Mouse (Mus musculus) hindbrain, embryonic 16.5 days (tissue): ENCODE results near the gene Cfap43. TPM values are rescaled to one million over a fixed set of nuclear protein-coding genes. Genes with fewer than 3 reads are reported as not detected.

ENCODE experiments used
- ATAC-seq: fragments of 200-750 bp; cut with Nextera tagmentation; 2 replicates; pipeline ENCODE4 v1.8.0; 2017; ENCODE audit warnings: moderate TSS enrichment, moderate library complexity
- H3K27ac ChIP-seq: fragments of 300-500 bp; sonication (generic); 2 replicates; pipeline ENCODE4 v1.5.1; 2014; ENCODE audit warnings: low read depth, mild to moderate bottlenecking, control low read depth, low read length, moderate library complexity
- H3K27me3 ChIP-seq: fragments of 300-500 bp; sonication (generic); replicated peaks from 2 replicates; pipeline ENCODE4 v1.6.1; 2014; ENCODE audit warnings: low read length; ENCODE audit not compliant: control insufficient read depth, insufficient read depth
- H3K36me3 ChIP-seq: fragments of 300-500 bp; sonication (generic); 2 replicates; pipeline ENCODE4 v1.6.1; 2014; ENCODE audit warnings: mild to moderate bottlenecking, low read length, moderate library complexity, mixed read lengths; ENCODE audit not compliant: control insufficient read depth, insufficient read depth
- H3K4me1 ChIP-seq: fragments of 300-500 bp; sonication (generic); 2 replicates; pipeline ENCODE4 v1.6.1; 2014; ENCODE audit warnings: low read depth, low read length; ENCODE audit not compliant: control insufficient read depth, insufficient read depth
- H3K4me2 ChIP-seq: fragments of 300-500 bp; sonication (generic); 2 replicates; pipeline ENCODE4 v1.6.1; 2014; ENCODE audit warnings: mild to moderate bottlenecking, low read length, control low read depth, moderate library complexity
- H3K4me3 ChIP-seq: fragments of 300-500 bp; sonication (generic); 2 replicates; pipeline ENCODE4 v1.5.1; 2014; ENCODE audit warnings: mild to moderate bottlenecking, low read length, control low read depth, moderate library complexity
- H3K9ac ChIP-seq: fragments of 300-500 bp; sonication (generic); 2 replicates; pipeline ENCODE4 v1.6.1; 2014; ENCODE audit warnings: low read depth, mild to moderate bottlenecking, control low read depth, low read length, moderate library complexity
- H3K9me3 ChIP-seq: fragments of 300-500 bp; sonication (generic); 2 replicates; pipeline ENCODE4 v1.6.1; 2014; ENCODE audit warnings: mild to moderate bottlenecking, low read length, moderate library complexity; ENCODE audit not compliant: control insufficient read depth
- whole genome bisulfite sequencing: fragments of 180-500 bp; shearing (Covaris S2); extraction: QIAGEN DNeasy Blood & Tissue Kit; methylation state at CpG from one replicate; pipeline ENCODE4 v1.1.7; 2014; 5-methylcytosine and 5-hydroxymethylcytosine counted together
- polyA plus RNA-seq: library from polyadenylated mRNA; unstranded; fragments of >200 nt; fragmentation: Nextera tagmentation; extraction: Ambion mirVana; gene quantifications from 2 replicates; pipeline ENCODE4 v1.2.1, GENCODE M21; 2015

Cfap43 gene
- polyA plus RNA-seq, 1 experiment from 2014 or later, result 3.0 TPM

DNA sequence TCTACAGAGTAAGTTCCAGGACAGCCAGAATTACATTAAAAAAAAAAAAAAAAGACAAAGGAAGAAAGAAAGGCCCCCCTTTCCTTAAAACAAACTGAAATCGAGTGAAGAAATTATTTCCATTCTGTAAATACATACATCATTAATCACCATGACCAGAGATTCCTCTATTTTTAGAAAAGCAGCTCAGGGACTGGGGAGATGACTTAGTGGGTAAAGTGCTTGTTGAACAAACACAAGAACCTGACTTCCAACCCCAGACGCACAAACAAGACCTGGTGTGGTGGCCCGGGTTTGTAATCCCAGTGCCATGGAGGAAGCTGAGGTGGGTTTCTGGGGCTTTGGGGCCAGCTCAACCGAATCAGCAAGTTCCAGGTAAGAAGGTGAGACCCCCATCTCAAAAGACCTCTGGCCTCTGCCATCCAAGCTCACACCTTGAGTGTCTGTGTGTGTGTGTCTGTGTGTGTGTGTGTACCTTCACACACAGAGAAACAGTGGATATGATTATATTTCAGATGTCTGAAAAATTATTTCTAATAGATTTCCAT, 51.4 kb downstream of the Cfap43 start:
- Histone ChIP-seq H3K4me3 (no peak overlapping the region), H3K27ac (no peak overlapping the region), H3K27me3 (no peaks in the 10 kb centered on the region), H3K9me3 (no peaks in the 10 kb centered on the region), H3K36me3 (no peaks in the 10 kb centered on the region), H3K4me1 (peaks cover 7% of the 10 kb centered on the region), H3K4me2 (no peak overlapping the region), H3K9ac (no peak overlapping the region)
- WGBS, result 70% methylated on average over 4 of the region's 4 CpGs
- ATAC-seq, result no peak

DNA sequence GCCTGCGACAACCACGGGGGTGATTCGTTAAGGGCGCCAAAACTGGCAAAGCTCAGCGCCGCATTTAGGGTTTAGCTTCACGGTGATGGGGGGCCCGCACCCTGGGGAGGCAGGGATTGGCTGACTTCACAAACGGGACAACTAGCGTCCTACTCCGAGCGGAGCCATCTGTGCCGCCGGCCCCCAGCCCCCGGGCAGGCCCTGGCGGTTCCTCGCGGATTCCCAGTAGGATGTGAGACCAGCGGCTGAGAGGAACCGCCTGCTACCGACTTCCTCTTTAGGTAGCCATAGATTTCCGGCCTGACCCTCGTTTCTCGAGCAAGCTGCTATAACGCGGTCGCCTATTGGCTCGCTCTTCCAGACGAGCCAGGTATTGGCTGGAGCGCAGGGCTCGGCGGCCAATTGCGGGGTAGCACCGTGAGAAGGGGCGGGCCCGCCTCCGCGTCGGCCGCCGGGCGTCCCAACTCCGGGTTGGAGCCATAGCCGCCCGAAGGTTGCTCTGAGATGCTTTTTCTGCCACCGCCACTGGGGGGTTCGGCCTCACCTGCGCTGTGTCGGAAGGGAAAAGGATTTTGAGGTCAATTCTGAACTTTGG, 53.6 kb downstream of the Cfap43 start, which contains the start of gene Gsto2:
TSS of gene Gsto2 (plus strand) at position 182 of the 595 bp plus-strand sequence.
- H3K4me2 ChIP-seq, result peak within 1 kb of the TSS; percentile 60
- H3K4me3 ChIP-seq, result peak within 1 kb of the TSS; percentile 68
- H3K9ac ChIP-seq, result peak within 1 kb of the TSS; percentile 96
- peaks cover 7% of the 10 kb centered on the region for H3K4me1 ChIP-seq
- H3K27me3 ChIP-seq, result no peaks in the 10 kb centered on the region
- H3K36me3 ChIP-seq, result 0 out of 2 replicates have a peak, but pooled peaks cover 4% of the 10 kb centered on the region
- no peaks in the 10 kb centered on the region for H3K9me3 ChIP-seq
- ATAC-seq, result peak; percentile 100
- peak within 1 kb of the TSS; percentile 91 for H3K27ac ChIP-seq
- WGBS, result under 1% methylated on average over 49 of the region's 49 CpGs

DNA sequence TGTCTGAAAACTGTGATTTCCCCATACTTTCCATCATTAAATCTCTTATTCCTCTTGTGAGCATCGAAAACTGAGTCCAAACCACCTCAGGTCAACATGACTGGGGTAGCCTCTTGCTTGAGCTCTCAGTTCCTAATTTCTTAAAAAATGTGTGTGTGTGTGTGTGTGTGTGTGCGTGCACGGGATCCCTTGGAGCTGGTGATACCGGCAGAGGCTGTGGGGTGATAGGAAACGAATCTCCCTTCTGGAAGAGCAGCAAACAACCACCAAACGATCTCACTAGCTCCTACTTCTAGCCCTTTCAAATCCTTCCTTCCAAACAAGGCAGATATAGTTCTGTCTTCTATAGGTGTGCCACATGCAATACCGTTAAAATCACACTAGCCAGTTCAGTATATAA, 54.4 kb downstream of the Cfap43 start:
- Histone ChIP-seq H3K36me3 (0 out of 2 replicates have a peak, but pooled peaks cover 8% of the 10 kb centered on the region), H3K27ac (peak overlapping the region; percentile 91), H3K9me3 (no peaks in the 10 kb centered on the region), H3K27me3 (no peaks in the 10 kb centered on the region), H3K4me2 (peak overlapping the region; percentile 60), H3K4me1 (peaks cover 7% of the 10 kb centered on the region), H3K4me3 (peak overlapping the region; percentile 68), H3K9ac (peak overlapping the region; percentile 96)
- ATAC-seq, result no peak
- 81% methylated on average over 7 of the region's 7 CpGs for WGBS

DNA sequence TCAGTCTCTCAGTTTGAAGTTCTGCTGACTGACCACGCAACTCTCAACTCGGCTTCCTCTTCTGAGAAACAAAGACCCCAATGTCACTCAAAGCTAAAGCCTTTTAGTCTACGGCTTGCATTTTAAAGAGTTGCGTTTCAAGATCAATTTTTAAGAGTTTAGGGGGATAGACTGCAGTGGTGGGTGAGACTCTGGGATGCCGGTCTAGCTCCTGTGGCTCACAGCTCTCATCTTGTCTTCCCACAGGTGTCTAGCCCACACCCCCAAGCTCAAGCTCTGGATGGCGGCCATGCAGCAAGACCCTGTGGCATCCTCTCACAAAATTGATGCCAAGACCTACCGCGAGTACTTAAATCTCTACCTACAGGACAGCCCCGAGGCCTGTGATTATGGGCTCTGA, 55.0 kb downstream of the Cfap43 start:
- Histone ChIP-seq H3K27ac (no peak overlapping the region), H3K27me3 (no peaks in the 10 kb centered on the region), H3K9ac (no peak overlapping the region), H3K4me2 (no peak overlapping the region), H3K4me1 (peaks cover 7% of the 10 kb centered on the region), H3K9me3 (no peaks in the 10 kb centered on the region), H3K36me3 (0 out of 2 replicates have a peak, but pooled peaks cover 8% of the 10 kb centered on the region), H3K4me3 (no peak overlapping the region)
- no peak for ATAC-seq
- 96% methylated on average over 9 of the region's 9 CpGs for WGBS

DNA sequence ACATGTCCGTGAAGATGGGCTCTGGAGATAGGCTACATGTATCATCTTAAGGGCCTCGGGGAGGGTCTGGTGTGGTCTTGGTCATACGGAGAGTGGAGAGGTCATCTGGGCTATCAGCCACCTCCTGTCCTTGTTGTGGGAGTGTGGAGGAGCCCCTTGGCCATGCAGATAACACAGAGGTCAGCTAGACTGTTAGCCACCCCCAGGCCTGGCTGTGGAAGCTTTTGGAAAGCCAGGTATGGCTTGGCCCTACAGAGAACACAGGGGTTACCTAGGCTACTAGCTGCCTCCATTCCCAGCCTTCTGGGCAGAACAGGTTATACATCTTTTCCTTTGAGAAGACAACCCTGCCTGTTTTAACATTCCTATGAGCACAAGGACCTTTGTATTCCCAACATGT, 56.5 kb downstream of the Cfap43 start:
- no peak overlapping the region for H3K9ac ChIP-seq
- H3K9me3 ChIP-seq, result no peaks in the 10 kb centered on the region
- no peak overlapping the region for H3K27ac ChIP-seq
- no peak overlapping the region for H3K4me3 ChIP-seq
- ATAC-seq, result no peak
- 96% methylated on average over 3 of the region's 3 CpGs for WGBS
- no peaks in the 10 kb centered on the region for H3K27me3 ChIP-seq
- H3K4me1 ChIP-seq, result peaks cover 7% of the 10 kb centered on the region
- no peak overlapping the region for H3K4me2 ChIP-seq
- peaks cover 8% of the 10 kb centered on the region; the same call in 1 of the 2 replicates for H3K36me3 ChIP-seq

DNA sequence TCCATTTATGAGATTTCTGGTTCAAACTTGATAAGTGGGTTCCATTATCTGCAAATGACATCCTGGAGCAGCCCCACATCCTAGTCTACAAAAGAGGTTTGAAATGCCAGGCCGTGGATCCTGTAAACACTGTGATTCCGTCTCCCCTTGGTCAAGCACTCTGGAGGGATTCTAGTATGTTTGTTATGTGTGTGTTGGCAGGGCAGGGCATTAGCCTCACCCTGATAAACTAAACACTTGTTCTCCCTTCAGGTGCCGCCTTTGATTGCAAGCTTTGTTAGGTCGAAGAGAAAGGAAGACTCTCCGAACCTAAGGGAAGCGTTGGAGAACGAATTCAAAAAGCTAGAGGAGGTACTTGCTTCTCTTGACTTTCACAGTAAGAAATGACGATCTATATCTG, 59.9 kb downstream of the Cfap43 start:
- no peak overlapping the region for H3K4me2 ChIP-seq
- H3K9me3 ChIP-seq, result no peaks in the 10 kb centered on the region
- H3K9ac ChIP-seq, result no peak overlapping the region
- WGBS, result 94% methylated on average over 8 of the region's 8 CpGs
- H3K27ac ChIP-seq, result no peak overlapping the region
- H3K27me3 ChIP-seq, result no peaks in the 10 kb centered on the region
- H3K4me1 ChIP-seq, result peaks cover 1% of the 10 kb centered on the region
- no peak overlapping the region for H3K4me3 ChIP-seq
- H3K36me3 ChIP-seq, result peaks cover 8% of the 10 kb centered on the region; the same call in 1 of the 2 replicates
- ATAC-seq, result no peak

DNA sequence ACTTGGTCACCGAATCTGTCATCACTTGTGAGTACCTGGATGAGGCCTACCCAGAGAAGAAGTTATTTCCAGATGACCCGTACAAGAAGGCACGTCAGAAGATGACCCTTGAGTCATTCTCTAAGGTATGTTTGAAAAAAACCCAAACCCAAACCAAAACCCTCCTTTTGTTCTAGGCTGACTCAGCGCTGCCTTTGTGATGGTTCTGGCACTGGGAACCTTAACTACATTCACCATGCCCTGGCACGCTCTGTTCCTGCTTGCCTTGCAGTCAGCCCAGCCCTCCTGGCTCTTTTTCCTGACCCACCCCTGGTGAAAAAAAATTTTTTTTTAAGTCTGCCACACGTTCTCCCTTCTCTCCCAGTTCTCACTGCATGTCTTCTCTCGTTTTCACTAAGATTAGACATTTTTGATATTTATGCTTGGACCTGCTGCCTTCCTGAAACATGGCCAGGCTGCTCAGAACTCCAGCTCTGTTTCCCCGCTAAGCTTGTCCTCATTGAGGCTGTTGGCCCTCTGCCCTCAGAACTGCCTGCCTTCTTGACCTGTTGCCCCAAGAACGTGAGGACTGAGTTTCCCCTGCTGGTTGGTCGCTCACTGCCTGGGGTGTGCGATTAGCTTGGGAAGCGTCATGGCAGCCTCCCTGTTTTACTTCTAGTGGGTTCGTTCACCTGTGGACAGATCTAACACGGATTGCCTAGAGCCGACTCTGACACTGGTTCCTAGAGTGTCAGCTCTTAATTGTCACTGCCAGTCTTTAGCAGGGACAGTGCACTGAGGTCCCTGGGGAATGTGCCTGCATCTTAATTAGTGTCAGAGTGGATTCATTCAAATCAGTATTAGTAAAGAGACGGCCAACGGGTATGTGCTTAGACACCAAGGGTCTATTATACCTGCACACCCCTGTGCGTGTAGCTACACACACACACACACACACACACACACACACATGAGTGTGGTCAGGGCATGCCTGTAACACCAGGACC, 60.8 kb downstream of the Cfap43 start:
- Histone ChIP-seq H3K4me1 (peaks cover 6% of the 10 kb centered on the region), H3K4me3 (no peak overlapping the region), H3K36me3 (peaks cover 8% of the 10 kb centered on the region; the same call in 1 of the 2 replicates), H3K27me3 (no peaks in the 10 kb centered on the region), H3K9me3 (no peaks in the 10 kb centered on the region), H3K27ac (no peak overlapping the region), H3K9ac (no peak overlapping the region), H3K4me2 (no peak overlapping the region)
- WGBS, result 74% methylated on average over 18 of the region's 18 CpGs
- ATAC-seq, result no peak

DNA sequence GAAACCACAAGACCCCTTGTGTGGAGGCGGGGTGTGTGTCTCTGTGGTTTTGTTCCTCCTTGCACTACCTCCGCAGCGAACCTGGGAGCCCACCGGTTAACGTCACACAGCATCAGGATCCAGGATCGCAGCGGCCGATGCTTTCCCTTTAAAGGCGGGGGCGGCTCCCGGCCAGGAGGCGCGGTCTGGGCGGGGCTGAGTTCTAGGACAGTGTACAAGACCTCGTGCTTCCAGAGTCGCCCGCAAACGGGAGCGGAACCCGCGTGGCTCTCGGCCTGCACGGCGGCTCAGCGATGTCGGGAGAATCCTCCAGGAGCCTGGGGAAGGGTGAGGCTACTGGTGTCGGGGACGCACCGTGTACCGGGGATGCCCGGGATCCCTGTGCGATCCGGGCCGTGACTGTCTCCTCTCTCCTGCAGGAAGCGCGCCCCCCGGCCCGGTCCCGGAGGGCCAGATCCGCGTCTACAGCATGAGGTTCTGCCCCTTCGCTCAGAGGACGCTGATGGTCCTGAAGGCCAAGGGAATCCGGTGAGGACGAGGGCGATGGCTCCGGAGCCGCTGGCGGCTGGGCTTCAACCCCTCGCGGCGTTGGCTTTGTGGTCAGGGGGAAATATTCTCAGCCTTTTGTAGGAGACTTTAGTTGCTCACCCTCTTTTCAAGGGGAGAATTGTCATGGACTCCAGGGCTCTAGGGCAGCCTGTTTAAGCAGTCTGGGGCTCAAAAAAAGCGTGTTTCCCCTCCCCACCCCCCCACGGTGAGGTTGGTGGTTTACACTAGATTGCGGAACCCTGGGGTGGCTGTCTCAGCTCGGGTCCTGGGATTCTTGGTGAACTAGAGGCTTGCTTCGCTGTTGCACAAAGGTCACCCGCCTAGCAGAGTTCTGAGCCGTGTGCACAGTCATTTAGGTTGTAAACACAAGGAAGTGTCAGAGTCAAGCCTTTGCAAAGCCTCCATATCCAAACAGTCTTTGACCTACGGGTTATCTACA, 64.0 kb downstream of the Cfap43 start, which contains the start of gene Gsto1:
TSS of gene Gsto1 (plus strand) at position 175 of the 988 bp plus-strand sequence.
- WGBS, result under 1% methylated on average over 57 of the region's 60 CpGs
- peak; percentile 97 for ATAC-seq
- H3K4me1 ChIP-seq, result peaks cover 6% of the 10 kb centered on the region

More for the DNA sequence above, 64.0 kb downstream of the Cfap43 start, which contains the start of gene Gsto1:
- Histone ChIP-seq H3K4me3 (peak within 1 kb of the TSS; percentile 64), H3K36me3 (peaks cover 2% of the 10 kb centered on the region; the same call in 1 of the 2 replicates), H3K27ac (peak within 1 kb of the TSS; percentile 55), H3K9me3 (no peaks in the 10 kb centered on the region), H3K4me2 (peak within 1 kb of the TSS; percentile 66), H3K27me3 (no peaks in the 10 kb centered on the region), H3K9ac (peak within 1 kb of the TSS; percentile 70)
